Mouse (Mus musculus) T-helper 2 cell (primary cell): ENCODE results near the gene Smap1.

Source experiments
- in situ Hi-C: fragments of 300-600 bp; cut with MboI, MseI; formaldehyde crosslinking; loops from one replicate; pipeline ENCODE4 v1.15.1; 2025; ENCODE audit warnings: high pct_unique_total_duplicates

Gene Smap1

DNA sequence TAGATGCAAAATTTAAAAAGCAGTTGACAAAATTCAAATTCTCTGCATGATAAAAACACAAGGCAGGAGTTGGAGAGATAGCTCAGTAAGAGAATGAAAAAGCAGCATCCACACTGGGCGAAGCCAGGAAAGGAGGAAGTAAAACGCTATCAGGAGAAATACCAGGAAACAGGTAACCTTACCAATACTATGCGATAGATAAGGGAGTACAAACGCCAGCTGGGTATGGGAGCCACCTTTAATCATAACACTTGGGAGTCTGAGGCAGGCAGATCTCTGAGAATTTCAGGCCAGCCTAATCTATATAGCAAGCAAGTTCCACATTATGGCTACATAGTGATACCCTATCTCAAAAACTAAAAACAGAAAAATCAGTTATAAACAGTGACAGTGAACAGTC is 85.5 kb downstream of the Smap1 start:
- in situ Hi-C loops, result no loop called here

DNA sequence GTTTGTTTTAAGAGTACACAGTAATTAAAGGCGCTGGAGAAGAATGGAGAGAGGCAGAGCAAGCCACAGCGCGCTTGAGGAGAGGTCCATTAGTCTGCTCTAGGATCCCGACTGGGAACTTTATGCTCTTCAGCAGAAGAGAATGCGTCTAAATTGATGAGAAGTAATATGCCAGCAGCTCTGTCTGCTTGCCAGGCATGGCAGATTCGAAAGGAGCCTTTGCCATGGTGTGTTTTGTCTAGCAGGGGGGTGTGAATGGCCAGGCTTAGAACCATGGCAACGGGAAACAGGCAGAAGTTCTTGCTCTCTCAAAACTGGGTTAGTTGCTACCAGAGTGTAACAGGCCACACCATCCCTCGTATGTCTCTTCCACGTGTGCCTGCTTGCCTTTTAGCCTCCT is 87.3 kb downstream of the Smap1 start:
- in situ Hi-C loops, result no loop called here

DNA sequence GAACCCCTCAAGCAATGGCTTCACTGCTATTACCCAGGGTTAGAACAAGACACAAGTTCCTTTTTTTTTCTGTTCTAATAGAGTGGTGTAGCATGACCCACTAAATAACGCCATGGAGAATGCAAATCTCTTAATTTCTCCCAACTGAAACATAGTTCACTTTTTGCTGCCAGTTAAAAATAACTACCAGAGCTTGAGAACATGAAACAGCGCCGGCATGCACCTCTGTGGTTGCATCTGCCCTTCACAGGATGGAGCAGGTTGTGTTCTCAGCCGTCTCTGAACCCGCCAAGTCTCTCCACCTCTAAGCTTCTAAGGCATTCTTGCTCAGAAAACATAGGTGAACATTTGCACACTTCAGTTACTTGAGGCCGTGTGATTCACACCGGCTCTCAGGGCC is 87.9 kb downstream of the Smap1 start:
- in situ Hi-C loops, result no loop called here

DNA sequence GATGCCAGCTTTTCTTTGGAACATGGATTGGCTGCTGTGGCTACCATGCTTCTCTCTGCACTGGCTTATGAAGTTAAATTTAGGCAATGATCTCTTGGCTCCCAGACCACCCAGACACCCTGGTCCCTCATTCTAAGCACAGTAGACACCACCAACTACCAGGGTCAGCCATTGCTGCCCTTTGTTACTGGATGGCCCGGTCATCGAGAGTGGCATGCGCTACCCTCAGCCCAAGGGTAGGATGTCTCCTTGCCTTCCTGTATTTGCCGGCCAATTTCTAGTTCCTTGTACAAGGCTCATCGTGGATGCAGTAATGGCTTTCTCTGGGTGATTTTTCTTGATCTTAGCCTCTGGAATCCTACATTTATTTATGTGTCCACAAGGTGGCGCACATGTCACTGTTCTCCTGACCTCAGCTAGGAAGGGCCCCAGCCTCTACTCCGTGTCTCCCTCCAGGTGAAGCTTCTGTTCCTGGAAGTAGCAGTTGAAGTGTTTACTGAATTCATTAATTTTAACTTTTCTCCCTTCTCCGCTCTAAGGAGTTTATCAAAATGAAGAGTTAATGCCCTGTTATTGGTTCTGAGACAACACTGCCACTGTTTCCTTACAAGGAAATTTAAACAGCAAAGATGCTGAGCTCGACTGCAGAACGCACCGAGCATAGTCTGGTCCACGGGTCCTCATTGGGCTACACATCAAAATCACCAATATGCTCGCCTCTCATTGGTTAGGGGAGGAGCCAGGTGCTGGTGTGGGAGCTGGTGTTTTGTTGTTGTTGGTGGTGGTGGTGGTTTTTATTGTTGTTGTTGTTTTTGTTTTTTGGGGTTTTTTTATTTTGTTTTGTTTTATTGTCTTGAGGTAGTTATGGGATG is 95.0 kb downstream of the Smap1 start:
- in situ Hi-C loops, result loop anchor here (5.0 kb wide), 1 partner anchor 205 kb away; no protein-coding TSS in a partner anchor

DNA sequence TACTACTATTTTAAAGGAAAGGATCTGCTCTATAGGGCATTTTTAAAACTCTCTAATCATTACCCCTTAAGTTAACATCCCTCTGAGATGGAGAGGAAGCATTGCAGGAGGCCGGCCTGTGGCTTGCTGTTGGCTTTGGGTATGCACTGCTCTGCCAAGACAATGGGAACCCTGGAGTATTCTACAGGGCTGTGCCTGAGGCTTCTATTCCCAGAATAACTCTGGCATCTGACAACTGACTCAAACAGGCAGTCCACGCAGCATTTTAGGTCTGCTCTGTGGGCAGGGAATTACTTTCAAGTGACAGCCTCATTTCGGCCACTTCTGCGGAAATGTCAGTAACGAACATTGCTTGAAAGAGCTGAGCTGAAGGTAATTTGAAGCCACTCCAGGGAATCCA is 100.5 kb downstream of the Smap1 start:
- in situ Hi-C loops, result no loop called here

DNA sequence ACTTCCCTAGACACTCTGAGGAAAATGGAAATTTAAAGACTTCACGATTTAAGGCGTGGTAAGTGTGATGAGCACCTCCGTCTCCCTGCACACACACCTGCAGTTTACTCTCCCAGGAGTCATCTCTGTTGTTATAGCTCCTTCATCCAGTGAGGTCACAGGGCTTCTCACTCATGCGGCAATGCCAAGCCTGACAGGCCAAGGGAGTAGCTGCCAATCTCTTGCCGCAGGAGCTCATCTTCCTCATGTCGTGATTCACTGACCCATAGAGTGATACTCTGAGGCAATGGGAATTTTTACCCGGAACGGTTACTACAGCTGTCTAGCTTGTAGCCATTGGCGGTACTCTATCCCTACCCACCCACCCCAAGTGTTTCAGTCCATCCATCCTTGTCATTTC is 123.8 kb downstream of the Smap1 start:
- in situ Hi-C loops, result no loop called here
